Mouse (Mus musculus) heart, adult 8-10 months (tissue): ENCODE results near the gene Tgfb1. TPM values are rescaled to one million over a fixed set of nuclear protein-coding genes. Genes with fewer than 3 reads are reported as not detected.
A peak's percentile ranks its signal among the peaks of the same experiment; 100 is the strongest.

Experiments
- DNase-seq: peaks from one replicate; pipeline ENCODE4 v3.0.0; 2022; ENCODE audit warnings: low spot score
- total RNA-seq, 4 experiments: library from RNA; stranded (reverse); gene quantifications; 2 replicates each; pipeline ENCODE4 v1.2.4; 2022

Gene Tgfb1
- total RNA-seq, 4 experiments from 2014 or later, result 17.5 to 24.9 (median 23.9) TPM

GRCm38 (mm10) chr7:25675405-25675804 lies 11.4 kb upstream of the Tgfb1 start:
- DNase-seq, result no peak

GRCm38 (mm10) chr7:25676085-25676781 lies 10.6 kb upstream of the Tgfb1 start:
- peak; percentile 80 for DNase-seq

GRCm38 (mm10) chr7:25677013-25677412 lies 9.8 kb upstream of the Tgfb1 start:
- no peak for DNase-seq

GRCm38 (mm10) chr7:25679971-25680370 lies 6.8 kb upstream of the Tgfb1 start:
- DNase-seq, result no peak

- DNase-seq, result peak; percentile 96
Observed at GRCm38 (mm10) chr7:25680514-25681258, 6.1 kb upstream of the Tgfb1 start, which contains the start of gene B9d2. Gene B9d2, plus strand, starts transcription at chr7:25680780.

- DNase-seq, result no peak
Observed at GRCm38 (mm10) chr7:25681341-25682231, 5.2 kb upstream of the Tgfb1 start.

- no peak for DNase-seq
Observed at GRCm38 (mm10) chr7:25683474-25684180, 3.2 kb upstream of the Tgfb1 start.

- DNase-seq, result no peak
Observed at GRCm38 (mm10) chr7:25684659-25685058, 2.1 kb upstream of the Tgfb1 start.

- DNase-seq, result no peak
Observed at GRCm38 (mm10) chr7:25685926-25686470, 804 bp upstream of the Tgfb1 start.

- DNase-seq, result peak; percentile 50
Observed at GRCm38 (mm10) chr7:25687811-25688401, 1.1 kb downstream of the Tgfb1 start.

- DNase-seq, result peak; percentile 85
Observed at GRCm38 (mm10) chr7:25688810-25689586, 2.2 kb downstream of the Tgfb1 start.

GRCm38 (mm10) chr7:25689603-25690021 lies 2.8 kb downstream of the Tgfb1 start:
- DNase-seq, result no peak

GRCm38 (mm10) chr7:25690051-25690450 lies 3.2 kb downstream of the Tgfb1 start:
- DNase-seq, result no peak

- no peak for DNase-seq
Observed at GRCm38 (mm10) chr7:25694104-25694503, 7.3 kb downstream of the Tgfb1 start.

GRCm38 (mm10) chr7:25699851-25700250 lies 13.0 kb downstream of the Tgfb1 start:
- DNase-seq, result no peak

GRCm38 (mm10) chr7:25700732-25701131 lies 13.9 kb downstream of the Tgfb1 start:
- DNase-seq, result no peak

GRCm38 (mm10) chr7:25702350-25702749 lies 15.5 kb downstream of the Tgfb1 start:
- DNase-seq, result no peak

GRCm38 (mm10) chr7:25703793-25704494 lies 17.1 kb downstream of the Tgfb1 start:
- peak; percentile 44 for DNase-seq

GRCm38 (mm10) chr7:25704716-25705364 lies 18.0 kb downstream of the Tgfb1 start:
- DNase-seq, result no peak
